Mouse (Mus musculus) urinary bladder, postnatal 36 days (tissue): ENCODE data around the gene Dph1.
A peak's percentile ranks its signal among the peaks of the same experiment; 100 is the strongest.

Source experiments
- DNase-seq, 2 experiments: peaks; one replicate each; pipeline ENCODE4 v3.0.0; 2022; ENCODE audit warnings: low spot score in 2 of 2, mixed read lengths in 1 of 2

Dph1 gene

GRCm38 (mm10) chr11:75134485-75135068 lies 56.5 kb downstream of the Dph1 start:
- DNase-seq: no peak

GRCm38 (mm10) chr11:75133951-75134350 lies 57.1 kb downstream of the Dph1 start:
- DNase-seq: no peak

- DNase-seq: no peak
Measured at GRCm38 (mm10) chr11:75133391-75133790, 57.6 kb downstream of the Dph1 start.

GRCm38 (mm10) chr11:75132278-75132677 lies 58.8 kb downstream of the Dph1 start:
- DNase-seq: peak in 1 of 2 experiments; percentile 63

- no peak for DNase-seq
Measured at GRCm38 (mm10) chr11:75131300-75131699, 59.7 kb downstream of the Dph1 start.

GRCm38 (mm10) chr11:75129481-75129880 lies 61.6 kb downstream of the Dph1 start:
- no peak for DNase-seq
